In the genomic region with DNA sequence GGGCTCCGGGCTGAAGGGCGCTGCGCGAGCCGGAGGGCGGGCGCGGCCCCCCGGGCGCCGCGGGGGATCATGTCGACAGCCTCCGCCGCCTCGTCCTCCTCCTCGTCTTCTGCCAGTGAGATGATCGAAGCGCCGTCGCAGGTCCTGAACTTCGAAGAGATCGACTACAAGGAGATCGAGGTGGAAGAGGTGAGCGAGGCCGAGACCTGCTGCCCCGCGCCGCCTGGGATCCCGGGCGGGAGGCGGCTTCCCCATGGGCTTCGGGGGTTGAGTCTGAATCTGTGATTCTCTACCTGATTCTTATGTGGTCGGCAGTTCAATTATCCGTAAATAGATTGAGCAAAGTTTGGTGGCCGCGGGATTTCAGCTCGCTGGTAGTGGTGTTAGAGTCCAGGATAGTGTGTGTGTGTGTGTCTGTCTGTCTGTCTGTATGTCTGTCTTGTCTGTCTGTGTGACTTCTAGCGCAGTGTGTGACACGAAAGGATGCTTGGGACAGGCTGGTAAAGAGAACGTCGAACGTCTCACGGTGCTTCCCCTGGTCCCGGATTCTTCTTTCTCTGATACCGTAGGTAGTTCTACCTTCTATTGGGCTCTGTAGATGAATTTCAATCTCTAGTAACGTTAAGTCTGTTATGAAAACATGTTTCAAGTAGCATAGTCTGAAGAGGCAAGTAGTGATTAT, we compare ENCODE assay signal across 8 mouse cellular contexts. TPM values are rescaled to one million over a fixed set of nuclear protein-coding genes. Genes with fewer than 3 reads are reported as not detected.
A peak's percentile ranks its signal among the peaks of the same experiment; 100 is the strongest.
DNase-seq lines count a peak whose midpoint lies in the region; ATAC-seq and TF ChIP-seq lines count a peak whose summit lies in the region.

No protein-coding gene starts in this region.

- no peak for ATAC-seq in hindbrain, postnatal 0 days
- no peak for ATAC-seq in megakaryocyte-erythroid progenitor cell, adult 5-6 weeks (replicated peaks; ENCODE audit: low FRiP score, low TSS enrichment, poor library complexity, severe bottlenecking)

- H3K9ac ChIP-seq in hindbrain, postnatal 0 days (replicated peaks; ENCODE audit: low read length): peak overlapping the region; percentile 85

- TF ChIP-seq CTCF in spleen, adult 2 months (IDR thresholded peaks at IDR 0.05; ENCODE audit: extremely low read depth, insufficient read depth, insufficient read length, insufficient replicate concordance): no peak
- no peak for TF ChIP-seq CTCF in hindbrain, postnatal 0 days (IDR thresholded peaks at IDR 0.05; ENCODE audit: low read depth)

- no peaks in the 10 kb centered on the region for H3K9me3 ChIP-seq in hindbrain, postnatal 0 days (ENCODE audit: low read length)
- no peaks in the 10 kb centered on the region for H3K9me3 ChIP-seq in midbrain, embryonic 10.5 days (replicated peaks)

- peak; percentile 15 for DNase-seq in embryo, embryonic 10 days (ENCODE audit: low spot score)
- DNase-seq in embryo, embryonic 9.5 days (ENCODE audit: extremely low spot score): no peak
- no peak for DNase-seq in spleen, adult 2 months (ENCODE audit: low read depth in 1 of 2, low spot score in 2 of 2)
- DNase-seq in spleen, adult 18-20 months: no peak
- DNase-seq in hindbrain, postnatal 0 days (ENCODE audit: low spot score): peak; percentile 25
- DNase-seq in midbrain, embryonic 10.5 days (ENCODE audit: low spot score): no peak
- DNase-seq in cerebellum, adult 8-10 months: no peak

- H3K27ac ChIP-seq in spleen, adult 2 months (ENCODE audit: insufficient read depth, low read length): peak overlapping the region; percentile 98
- peak overlapping the region; percentile 97 for H3K27ac ChIP-seq in hindbrain, postnatal 0 days
- H3K27ac ChIP-seq in midbrain, embryonic 10.5 days (replicated peaks): peak overlapping the region; percentile 95

- no peaks in the 10 kb centered on the region for H3K36me3 ChIP-seq in spleen, adult 2 months (ENCODE audit: control insufficient read depth, insufficient read depth, low read length)
- H3K36me3 ChIP-seq in hindbrain, postnatal 0 days (ENCODE audit: insufficient read depth, low read length): no peaks in the 10 kb centered on the region
- H3K36me3 ChIP-seq in midbrain, embryonic 10.5 days: no peaks in the 10 kb centered on the region

- TF ChIP-seq POLR2A in spleen, adult 2 months (IDR thresholded peaks at IDR 0.05; ENCODE audit: low read depth, low read length): no peak

- H3K27me3 ChIP-seq in spleen, adult 2 months (ENCODE audit: control insufficient read depth, insufficient read depth, low read length): no peaks in the 10 kb centered on the region
- H3K27me3 ChIP-seq in hindbrain, postnatal 0 days (ENCODE audit: insufficient read depth, low read length): no peaks in the 10 kb centered on the region
- no peaks in the 10 kb centered on the region for H3K27me3 ChIP-seq in midbrain, embryonic 10.5 days (ENCODE audit: low read depth, poor library complexity, severe bottlenecking)

- peak overlapping the region; percentile 88 for H3K4me2 ChIP-seq in hindbrain, postnatal 0 days (ENCODE audit: low read depth, low read length)

- WGBS in spleen, adult 2 months: under 1% methylated on average over 47 of the region's 47 CpGs
- under 1% methylated on average over 47 of the region's 47 CpGs for WGBS in hindbrain, postnatal 0 days
- under 1% methylated on average over 47 of the region's 47 CpGs for WGBS in midbrain, embryonic 10.5 days

- H3K4me3 ChIP-seq in spleen, adult 2 months (ENCODE audit: extremely low read depth, insufficient read depth, insufficient read length): peak overlapping the region; percentile 93
- H3K4me3 ChIP-seq in hindbrain, postnatal 0 days (ENCODE audit: low read length): peak overlapping the region; percentile 86
- H3K4me3 ChIP-seq in midbrain, embryonic 10.5 days: peak overlapping the region; percentile 91

- H3K4me1 ChIP-seq in spleen, adult 2 months (ENCODE audit: control insufficient read depth, insufficient read depth, insufficient read length): no peaks in the 10 kb centered on the region; the same call in 1 of the 2 replicates
- H3K4me1 ChIP-seq in hindbrain, postnatal 0 days (ENCODE audit: insufficient read depth, low read length): peaks cover 15% of the 10 kb centered on the region
- peaks cover 27% of the 10 kb centered on the region for H3K4me1 ChIP-seq in midbrain, embryonic 10.5 days

RNA-seq across cellular contexts. Expression of a gene that starts 0.4 kb away (rescaled TPM):
- 24.1 and 24.3 TPM in 2 replicates for polyA plus RNA-seq in spleen, adult 2 months (2012; rRNA removed)
- 38.5 and 47.0 TPM in 2 replicates for total RNA-seq in hindbrain, postnatal 0 days (2014; rRNA removed)
- polyA plus RNA-seq in hindbrain, postnatal 0 days (2015; fragmentation: Nextera tagmentation; extraction: Ambion mirVana): 16.0 TPM in 2 replicates
- polyA plus RNA-seq in midbrain, embryonic 10.5 days (2016; fragmentation: Nextera tagmentation; extraction: Ambion mirVana): 36.1 and 39.1 TPM in 2 replicates
- total RNA-seq in megakaryocyte-erythroid progenitor cell, adult 5-6 weeks (2014; fragmentation: Nextera tagmentation): 42.3 and 44.5 TPM in 2 replicates
- total RNA-seq in megakaryocyte-erythroid progenitor cell, adult 5-6 weeks (2017): 25.8 and 30.7 TPM in 2 replicates

Comparison
In these comparisons a context has a peak if more than half of its experiments do, and no peak if none do; other contexts are left out.
1. DNase-seq: peak in embryo, embryonic 10 days (single experiment) and hindbrain, postnatal 0 days (single experiment); none in embryo, embryonic 9.5 days (single experiment), spleen, adult 2 months (0 of 2), spleen, adult 18-20 months (0 of 2), midbrain, embryonic 10.5 days (single experiment) and cerebellum, adult 8-10 months (single experiment).
2. Peak in every context shown above with its lines, with median percentiles within 50 percentile points of each other: H3K27ac ChIP-seq and H3K4me3 ChIP-seq.